Mouse (Mus musculus) G1E (cell line): ENCODE results near the gene Cenpa. TPM values are rescaled to one million over a fixed set of nuclear protein-coding genes. Genes with fewer than 3 reads are reported as not detected.
"Not testable (repeated sequence)": the region's sequence is repeated elsewhere in the genome, so short reads cannot be mapped to it uniquely, and the experiment has no call there.

ENCODE experiments used
- ATAC-seq: 2 replicates; pipeline ENCODE4 v1.8.0; 2016; ENCODE audit warnings: mild to moderate bottlenecking; ENCODE audit not compliant: insufficient number of reproducible peaks, poor library complexity, low FRiP score, severe bottlenecking; ENCODE audit errors: extremely low read depth
- DNase-seq: peaks from one replicate; pipeline ENCODE4 v3.0.0; 2012; ENCODE audit warnings: low spot score
- H3K27me3 ChIP-seq: 2 replicates; pipeline ENCODE4 v1.6.1; 2012; ENCODE audit warnings: mild to moderate bottlenecking, low read length, inconsistent platforms; ENCODE audit not compliant: insufficient read depth
- H3K36me3 ChIP-seq: replicated peaks from 2 replicates; pipeline ENCODE3; 2012; ENCODE audit warnings: mild to moderate bottlenecking, inconsistent platforms
- H3K4me1 ChIP-seq: 2 replicates; pipeline ENCODE4 v1.6.1; 2012; ENCODE audit warnings: low read depth, low read length, inconsistent platforms, mixed read lengths; ENCODE audit not compliant: insufficient read depth
- H3K4me3 ChIP-seq: 2 replicates; pipeline ENCODE4 v1.5.1; 2012; ENCODE audit warnings: low read depth, mild to moderate bottlenecking, inconsistent platforms, low read length, moderate library complexity, mixed read lengths
- H3K9me3 ChIP-seq: replicated peaks from 2 replicates; pipeline ENCODE4 v1.6.1; 2012; ENCODE audit warnings: inconsistent platforms
- CTCF ChIP-seq: IDR thresholded peaks from 2 replicates; pipeline ENCODE4 v1.5.1; 2012; ENCODE audit warnings: low read depth, low read length, inconsistent platforms, mixed read lengths
- GATA1 ChIP-seq: IDR thresholded peaks from 2 replicates; pipeline ENCODE4 v1.6.1; 2012; ENCODE audit warnings: borderline replicate concordance, low read length, inconsistent platforms, mixed read lengths
- GATA2 ChIP-seq: IDR thresholded peaks from 2 replicates; pipeline ENCODE4 v1.6.1; 2012; ENCODE audit warnings: low read depth, low read length, inconsistent platforms, borderline replicate concordance
- POLR2AphosphoS5 ChIP-seq: IDR thresholded peaks from 2 replicates; pipeline ENCODE4 v1.6.1; 2012; ENCODE audit warnings: low read depth, low read length, inconsistent platforms; ENCODE audit not compliant: insufficient replicate concordance
- TAL1 ChIP-seq: conservative IDR thresholded peaks from 2 replicates; pipeline ENCODE4 v1.6.1; 2012; ENCODE audit warnings: low read depth, low read length, inconsistent platforms, mixed read lengths
- polyA plus RNA-seq: library from polyadenylated mRNA; stranded (reverse); fragments of >175 nt; gene quantifications from 2 replicates; pipeline ENCODE4 v1.2.3, GENCODE M21; 2012
- total RNA-seq, 2 experiments: library from RNA; stranded (forward) in 1 of 2; stranded (reverse) in 1 of 2; fragments of 200-1000 nt in 1 of 2; fragments of >200 nt in 1 of 2; fragmentation: Nextera tagmentation in 1 of 2; gene quantifications; 2 replicates each; pipeline ENCODE4 v1.2.3; 2014 to 2017

Cenpa gene
- total and polyA plus RNA-seq, 3 experiments = 113 to 307 (median 203) TPM

- no peak for TF ChIP-seq TAL1
- no peak for TF ChIP-seq GATA2
- TF ChIP-seq GATA1 = no peak
- TF ChIP-seq POLR2AphosphoS5 = no peak
- no peak for TF ChIP-seq CTCF
- DNase-seq (no peak), ATAC-seq (no peak)
Observed at GRCm38 (mm10) chr5:30679593-30679992, 13.0 kb downstream of the Cenpa start.

DNA sequence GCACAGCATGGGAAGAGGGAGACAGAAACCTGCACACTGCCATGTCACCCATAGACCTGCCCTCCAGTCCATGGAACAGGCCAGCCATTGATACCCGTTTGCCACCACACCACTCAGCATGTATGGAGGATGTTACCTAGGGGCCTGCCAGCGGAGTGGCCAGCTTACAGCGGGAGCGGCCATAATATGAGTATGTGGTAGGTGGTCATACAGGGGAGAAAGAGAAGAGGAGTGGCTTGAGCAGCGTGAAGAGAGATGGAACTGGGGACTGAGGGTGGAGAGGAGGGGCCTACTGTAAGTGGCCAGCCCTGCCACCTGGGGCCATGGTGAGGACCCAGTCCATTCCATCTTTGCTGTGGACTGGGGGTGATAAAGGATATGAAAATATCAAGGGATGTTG, 15.4 kb downstream of the Cenpa start:
- Histone ChIP-seq H3K9me3 (no peaks in the 10 kb centered on the region), H3K27me3 (no peaks in the 10 kb centered on the region; the same call in 1 of the 2 replicates), H3K4me3 (no peak overlapping the region), H3K4me1 (no peaks in the 10 kb centered on the region), H3K36me3 (peaks cover 16% of the 10 kb centered on the region)
- DNase-seq (no peak), ATAC-seq (no peak)
- TF ChIP-seq CTCF (no peak), GATA1 (no peak), TAL1 (no peak), GATA2 (no peak), POLR2AphosphoS5 (no peak)

More at GRCm38 (mm10) chr5:30679593-30679992, 13.0 kb downstream of the Cenpa start:
- Histone ChIP-seq H3K4me1 (peaks cover 4% of the 10 kb centered on the region; the same call in 1 of the 2 replicates), H3K4me3 (no peak overlapping the region), H3K36me3 (peaks cover 39% of the 10 kb centered on the region), H3K9me3 (no peaks in the 10 kb centered on the region), H3K27me3 (no peaks in the 10 kb centered on the region)

DNA sequence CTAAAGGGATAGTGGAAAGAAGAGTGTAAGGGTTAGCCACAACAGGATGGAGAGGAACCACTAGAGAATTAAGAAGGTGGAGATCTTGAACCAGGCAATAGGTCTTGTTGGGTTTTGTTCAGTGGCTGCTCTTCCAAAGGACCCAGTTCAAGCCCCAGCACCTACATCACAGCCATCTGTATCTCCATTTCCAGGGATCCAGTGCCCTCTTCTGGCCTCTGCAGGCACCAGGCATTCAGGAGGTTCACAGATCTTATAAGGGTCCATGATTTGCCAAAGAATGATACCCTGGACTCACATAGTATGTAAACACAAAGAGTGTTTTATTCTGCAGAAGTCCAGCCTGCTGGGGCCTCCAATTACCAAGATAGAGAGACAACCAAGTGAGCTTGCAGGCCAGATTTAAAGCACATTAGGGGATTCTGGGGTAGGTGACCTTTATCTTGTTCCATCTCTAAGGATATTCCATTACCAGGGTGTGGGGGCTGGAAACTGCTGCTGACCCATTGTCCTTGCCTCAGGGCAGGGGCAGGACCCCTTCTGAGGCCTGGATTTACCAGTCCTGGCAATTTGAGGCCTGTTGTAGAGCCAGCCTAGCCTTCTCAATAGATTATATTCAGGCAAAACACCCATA, 16.5 kb downstream of the Cenpa start:
- DNase-seq = no peak
- Histone ChIP-seq H3K27me3 (peaks cover 2% of the 10 kb centered on the region; the same call in 1 of the 2 replicates), H3K36me3 (peaks cover 9% of the 10 kb centered on the region), H3K9me3 (no peaks in the 10 kb centered on the region), H3K4me1 (no peaks in the 10 kb centered on the region), H3K4me3 (no peak overlapping the region)
- no peak for ATAC-seq
- TF ChIP-seq CTCF (no peak), GATA2 (no peak), GATA1 (no peak), POLR2AphosphoS5 (no peak), TAL1 (no peak)

DNA sequence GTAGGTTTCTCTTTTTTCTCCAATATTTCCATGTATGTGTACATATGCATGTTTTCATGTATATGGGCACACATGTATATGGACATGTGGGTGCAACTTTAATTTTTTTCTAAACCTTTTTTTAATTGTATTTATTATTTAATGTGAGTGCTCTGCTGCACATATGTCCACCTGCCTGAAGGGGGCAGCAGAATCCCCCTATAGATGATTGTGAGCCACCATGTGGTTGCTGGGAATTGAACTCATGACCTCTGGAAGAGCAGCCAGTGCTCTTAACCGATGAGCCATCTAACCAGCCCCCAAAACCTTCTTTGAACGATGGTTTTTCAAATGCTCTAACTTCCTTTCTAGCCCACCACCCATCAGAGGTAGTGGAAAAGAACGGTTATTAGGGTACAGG, 17.4 kb downstream of the Cenpa start:
- ATAC-seq (no peak), DNase-seq (no peak)
- Histone ChIP-seq H3K4me1 (no peaks in the 10 kb centered on the region), H3K36me3 (peaks cover 4% of the 10 kb centered on the region), H3K9me3 (no peaks in the 10 kb centered on the region), H3K27me3 (peaks cover 3% of the 10 kb centered on the region), H3K4me3 (no peak overlapping the region)
- TF ChIP-seq CTCF (0 out of 2 replicates have a peak, but pooled peaks have one; percentile 11), GATA1 (no peak)

GRCm38 (mm10) chr5:30686781-30687180, 20.2 kb downstream of the Cenpa start:
- no peaks in the 10 kb centered on the region for H3K9me3 ChIP-seq
- H3K4me3 ChIP-seq = no peak overlapping the region
- TF ChIP-seq POLR2AphosphoS5 (no peak), GATA1 (no peak), CTCF (peak; percentile 26; the same call in 1 of the 2 replicates)
- H3K36me3 ChIP-seq = no peaks in the 10 kb centered on the region
- no peak for DNase-seq
- peaks cover 9% of the 10 kb centered on the region for H3K27me3 ChIP-seq
- no peak for ATAC-seq
- H3K4me1 ChIP-seq = no peaks in the 10 kb centered on the region

GRCm38 (mm10) chr5:30700361-30701000, 33.9 kb downstream of the Cenpa start:
- Histone ChIP-seq H3K9me3 (no peaks in the 10 kb centered on the region), H3K4me3 (no peak overlapping the region), H3K4me1 (peaks cover 2% of the 10 kb centered on the region; the same call in 1 of the 2 replicates), H3K27me3 (peaks cover 12% of the 10 kb centered on the region; the same call in 1 of the 2 replicates), H3K36me3 (no peaks in the 10 kb centered on the region)
- no peak for ATAC-seq
- no peak for DNase-seq
- no peak for TF ChIP-seq POLR2AphosphoS5

DNA sequence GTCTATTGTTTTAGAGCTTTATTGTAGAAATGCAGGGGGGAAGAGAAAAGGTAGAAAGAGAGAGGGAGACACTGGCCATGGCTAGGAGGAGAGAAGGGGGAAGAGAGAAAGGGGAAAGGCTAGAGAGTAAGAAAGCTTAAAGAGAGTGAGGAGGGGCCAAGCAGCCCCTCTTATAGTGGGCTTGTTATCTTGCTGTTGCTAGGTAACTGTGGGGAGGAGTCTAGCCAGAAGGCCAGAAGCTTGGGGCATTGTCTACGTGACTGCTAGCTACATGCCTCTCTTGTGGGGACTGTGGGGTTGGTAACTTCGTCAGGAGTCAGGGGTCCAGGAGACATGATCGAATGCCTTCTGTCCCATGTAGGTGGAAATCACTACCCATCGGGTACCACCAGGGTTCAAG, 34.8 kb downstream of the Cenpa start:
- not testable (repeated sequence) for H3K4me1 ChIP-seq, DNase-seq, H3K4me3 ChIP-seq, H3K36me3 ChIP-seq, ATAC-seq, H3K9me3 ChIP-seq
- H3K27me3 ChIP-seq = peaks cover 11% of the 10 kb centered on the region; the same call in 1 of the 2 replicates
